Mouse (Mus musculus): ENCODE results near the gene Tmem186. TPM values are rescaled to one million over a fixed set of nuclear protein-coding genes. Genes with fewer than 3 reads are reported as not detected.

Gene Tmem186
- polyA plus RNA-seq, 1 experiment from 2014 or later: 16.9 TPM

DNA sequence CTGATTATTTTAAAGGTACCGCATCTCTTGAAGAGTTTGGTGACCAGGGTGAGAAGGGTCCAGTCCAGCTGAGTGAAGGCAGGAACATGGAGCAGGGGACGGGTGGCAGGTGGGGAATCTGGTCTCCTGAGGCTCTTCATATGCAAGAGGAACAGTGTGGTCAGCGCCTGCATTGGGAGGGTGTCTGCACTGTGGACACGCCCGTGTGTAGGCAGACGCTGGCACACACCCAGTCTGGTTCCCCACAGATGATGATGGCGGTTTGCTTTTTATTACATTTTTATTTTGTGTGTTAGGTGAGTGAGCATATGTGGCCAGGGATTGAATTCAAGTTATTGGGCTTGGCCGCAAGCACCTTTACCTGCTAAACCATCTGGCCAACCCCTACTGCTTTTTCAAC, 38.0 kb upstream of the Tmem186 start:
- H3K27me3 ChIP-seq (replicated peaks): no peaks in the 10 kb centered on the region
- no peaks in the 10 kb centered on the region for H3K36me3 ChIP-seq
- no peak for ATAC-seq (ENCODE audit: insufficient number of reproducible peaks, low FRiP score)
- peaks cover 10% of the 10 kb centered on the region for H3K4me1 ChIP-seq (replicated peaks)
- no peak overlapping the region for H3K4me2 ChIP-seq
- no peaks in the 10 kb centered on the region for H3K9me3 ChIP-seq (replicated peaks)
- H3K27ac ChIP-seq (ENCODE audit: poor library complexity, severe bottlenecking): no peak overlapping the region
- H3K9ac ChIP-seq: no peak overlapping the region
- 74% methylated on average over 8 of the region's 8 CpGs for WGBS
- H3K4me3 ChIP-seq: no peak overlapping the region

GRCm38 (mm10) chr16:8674165-8674564, 36.7 kb upstream of the Tmem186 start:
- Histone ChIP-seq H3K9ac (no peak overlapping the region), H3K9me3 (replicated peaks) (no peaks in the 10 kb centered on the region), H3K4me1 (replicated peaks) (peaks cover 24% of the 10 kb centered on the region), H3K27me3 (replicated peaks) (no peaks in the 10 kb centered on the region), H3K36me3 (no peaks in the 10 kb centered on the region), H3K4me3 (no peak overlapping the region), H3K27ac (ENCODE audit: poor library complexity, severe bottlenecking) (no peak overlapping the region), H3K4me2 (0 out of 2 replicates have a peak overlapping the region, but pooled peaks have one; percentile 14)
- WGBS: 4% methylated on average over 8 of the region's 8 CpGs
- no peak for ATAC-seq (ENCODE audit: insufficient number of reproducible peaks, low FRiP score)

DNA sequence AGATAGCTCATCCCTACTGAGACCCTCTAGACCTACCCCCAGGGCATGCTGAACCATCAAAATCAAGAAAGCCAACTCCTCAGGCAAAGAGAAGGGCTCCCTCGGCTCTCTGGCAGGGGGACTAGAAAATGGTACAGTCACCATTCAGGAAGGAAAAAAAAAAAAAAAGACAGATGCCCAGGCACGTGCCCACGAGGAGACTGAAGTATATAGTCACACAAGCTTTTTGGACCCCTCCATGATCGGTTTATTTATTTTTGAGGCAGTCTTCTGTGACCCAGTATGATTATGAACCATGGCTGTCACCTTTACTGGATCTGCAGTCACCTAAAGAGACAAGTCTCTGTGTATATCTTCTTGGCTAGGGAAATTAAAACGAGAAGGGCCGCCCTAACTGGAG, 35.8 kb upstream of the Tmem186 start:
- ATAC-seq (ENCODE audit: insufficient number of reproducible peaks, low FRiP score): no peak
- WGBS: 63% methylated on average over 6 of the region's 6 CpGs

DNA sequence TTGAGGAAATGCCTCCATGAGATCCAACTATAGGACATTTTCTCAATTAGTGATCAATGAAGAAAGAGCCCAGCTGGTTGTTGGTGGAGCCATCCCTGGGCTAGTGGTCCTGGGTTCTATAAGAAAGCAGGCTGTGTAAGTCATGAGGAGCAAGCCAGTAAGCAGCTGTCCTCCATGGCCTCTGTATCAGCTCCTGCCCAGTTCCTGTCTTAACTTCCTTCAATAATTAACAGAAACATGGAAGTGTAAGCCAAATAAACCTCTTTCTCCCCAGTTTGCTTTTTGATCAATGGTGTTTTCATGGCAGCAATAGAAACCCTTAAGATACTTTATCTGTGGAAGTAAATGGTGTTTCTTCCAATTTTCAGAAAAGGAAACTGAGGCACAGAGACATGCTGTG, 35.3 kb upstream of the Tmem186 start:
- Histone ChIP-seq H3K9ac (no peak overlapping the region), H3K4me2 (peak overlapping the region; percentile 89), H3K4me3 (peak overlapping the region; percentile 78; the same call in 1 of the 2 replicates)

More for the DNA sequence above, 35.8 kb upstream of the Tmem186 start:
- no peaks in the 10 kb centered on the region for H3K36me3 ChIP-seq
- no peaks in the 10 kb centered on the region for H3K27me3 ChIP-seq (replicated peaks)
- H3K27ac ChIP-seq (ENCODE audit: poor library complexity, severe bottlenecking): no peak overlapping the region
- H3K9ac ChIP-seq: no peak overlapping the region
- peaks cover 32% of the 10 kb centered on the region for H3K4me1 ChIP-seq (replicated peaks)
- no peak overlapping the region for H3K4me3 ChIP-seq
- no peak overlapping the region for H3K4me2 ChIP-seq
- H3K9me3 ChIP-seq (replicated peaks): no peaks in the 10 kb centered on the region

GRCm38 (mm10) chr16:8672350-8672687, 34.8 kb upstream of the Tmem186 start:
- Histone ChIP-seq H3K4me3 (peak overlapping the region; percentile 78), H3K4me2 (peak overlapping the region; percentile 89), H3K9me3 (replicated peaks) (no peaks in the 10 kb centered on the region), H3K27me3 (replicated peaks) (no peaks in the 10 kb centered on the region), H3K9ac (peak overlapping the region; percentile 82; the same call in 1 of the 2 replicates), H3K4me1 (replicated peaks) (peaks cover 43% of the 10 kb centered on the region), H3K36me3 (no peaks in the 10 kb centered on the region), H3K27ac (ENCODE audit: poor library complexity, severe bottlenecking) (no peak overlapping the region)
- no peak for ATAC-seq (ENCODE audit: insufficient number of reproducible peaks, low FRiP score)
- WGBS: 0% methylated on average over 18 of the region's 18 CpGs

More for the DNA sequence above, 35.3 kb upstream of the Tmem186 start:
- ATAC-seq (ENCODE audit: insufficient number of reproducible peaks, low FRiP score): no peak
- no peak overlapping the region for H3K27ac ChIP-seq (ENCODE audit: poor library complexity, severe bottlenecking)
- no peaks in the 10 kb centered on the region for H3K27me3 ChIP-seq (replicated peaks)
- H3K36me3 ChIP-seq: no peaks in the 10 kb centered on the region
- H3K9me3 ChIP-seq (replicated peaks): no peaks in the 10 kb centered on the region
- H3K4me1 ChIP-seq (replicated peaks): peaks cover 38% of the 10 kb centered on the region

- peaks cover 48% of the 10 kb centered on the region for H3K4me1 ChIP-seq (replicated peaks)
- H3K36me3 ChIP-seq: no peaks in the 10 kb centered on the region
- H3K27me3 ChIP-seq (replicated peaks): no peaks in the 10 kb centered on the region
- peak within 1 kb of the TSS; percentile 82 for H3K9ac ChIP-seq
- peak within 1 kb of the TSS; percentile 78 for H3K4me3 ChIP-seq
- WGBS: under 1% methylated on average over 67 of the region's 67 CpGs
- H3K27ac ChIP-seq (ENCODE audit: poor library complexity, severe bottlenecking): peak within 1 kb of the TSS; percentile 77
- H3K4me2 ChIP-seq: peak within 1 kb of the TSS; percentile 89
- ATAC-seq (ENCODE audit: insufficient number of reproducible peaks, low FRiP score): peak; percentile 93
- H3K9me3 ChIP-seq (replicated peaks): no peaks in the 10 kb centered on the region
Observed at GRCm38 (mm10) chr16:8671551-8672349, 34.2 kb upstream of the Tmem186 start, which contains the start of gene Carhsp1. Gene Carhsp1, minus strand, starts transcription at chr16:8672155.

DNA sequence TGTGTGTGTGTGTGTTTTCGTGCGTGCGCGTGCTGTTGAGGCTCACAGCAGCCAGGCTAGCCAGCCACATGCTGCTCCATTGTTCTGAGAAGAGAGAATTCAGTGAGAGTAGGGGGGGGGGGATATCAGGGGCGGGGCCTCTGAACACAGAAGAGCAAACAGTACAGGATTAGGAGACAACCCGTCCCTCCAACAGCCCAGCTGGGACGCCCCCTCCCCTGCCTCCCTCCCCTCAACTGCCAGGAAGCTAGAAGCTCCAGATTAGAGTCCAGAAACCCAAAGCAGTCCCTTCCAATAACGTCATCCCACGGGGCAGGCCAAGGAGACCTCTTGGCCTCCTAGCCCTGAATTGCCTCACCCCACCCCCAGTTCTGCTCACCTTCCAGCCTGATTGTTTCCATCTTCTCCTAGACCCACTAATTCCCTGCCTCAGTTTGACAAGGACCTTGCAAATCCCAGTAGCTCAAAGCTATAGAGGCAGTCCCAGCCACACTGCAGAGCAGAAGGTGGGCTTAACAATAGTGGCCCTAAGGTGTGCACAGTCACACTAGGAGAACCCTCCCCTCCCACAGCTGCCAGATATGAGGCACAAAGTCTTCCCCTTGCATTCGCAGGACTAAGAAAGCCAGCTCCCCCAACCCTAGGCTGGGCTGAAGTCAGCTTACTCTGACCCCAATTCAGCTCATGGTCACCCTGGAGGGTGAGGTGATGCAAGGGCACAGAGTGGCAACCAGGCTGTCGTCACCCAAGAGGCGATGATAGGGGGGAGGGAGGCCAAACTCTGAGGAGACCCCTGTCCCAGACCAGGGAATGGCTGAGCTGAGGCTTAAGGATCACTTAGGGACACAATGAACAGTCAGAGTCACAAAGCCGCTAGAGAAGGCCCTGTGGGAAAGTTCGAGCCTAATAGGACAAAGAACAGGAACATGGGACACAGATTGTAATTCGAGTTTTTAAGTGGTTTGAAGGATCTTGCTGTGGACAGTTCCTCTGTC, 32.8 kb upstream of the Tmem186 start:
- Histone ChIP-seq H3K27me3 (replicated peaks) (no peaks in the 10 kb centered on the region), H3K9me3 (replicated peaks) (no peaks in the 10 kb centered on the region), H3K36me3 (no peaks in the 10 kb centered on the region), H3K9ac (peak overlapping the region; percentile 82), H3K4me1 (replicated peaks) (peaks cover 59% of the 10 kb centered on the region), H3K4me2 (peak overlapping the region; percentile 89), H3K27ac (ENCODE audit: poor library complexity, severe bottlenecking) (peak overlapping the region; percentile 77), H3K4me3 (peak overlapping the region; percentile 78)
- 5% methylated on average over 15 of the region's 15 CpGs for WGBS
- ATAC-seq (ENCODE audit: insufficient number of reproducible peaks, low FRiP score): no peak

DNA sequence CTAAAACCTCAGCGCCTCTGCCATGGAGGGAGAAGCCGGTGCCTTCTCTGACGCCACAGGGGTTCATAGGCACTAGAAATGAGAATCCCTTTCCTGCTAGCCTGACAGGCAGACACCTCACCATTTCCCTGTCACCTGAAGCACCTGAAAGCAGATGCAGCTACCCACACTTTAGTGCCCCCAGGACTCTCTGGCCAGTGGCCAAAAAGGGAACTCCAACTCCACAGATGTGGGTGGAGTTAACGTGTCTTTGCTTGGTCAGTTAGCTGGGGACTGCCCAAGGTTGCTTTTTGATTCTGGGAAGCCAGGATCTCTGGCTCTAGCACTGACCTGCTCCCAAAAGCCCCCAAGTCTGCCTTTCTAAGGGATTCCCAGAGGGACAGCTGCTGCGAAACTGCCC, 31.9 kb upstream of the Tmem186 start:
- 60% methylated on average over 5 of the region's 5 CpGs for WGBS
- Histone ChIP-seq H3K36me3 (0 out of 2 replicates have a peak, but pooled peaks cover 2% of the 10 kb centered on the region), H3K4me1 (replicated peaks) (peaks cover 64% of the 10 kb centered on the region), H3K4me3 (peak overlapping the region; percentile 78), H3K27me3 (replicated peaks) (no peaks in the 10 kb centered on the region), H3K27ac (ENCODE audit: poor library complexity, severe bottlenecking) (peak overlapping the region; percentile 77), H3K9me3 (replicated peaks) (no peaks in the 10 kb centered on the region), H3K9ac (peak overlapping the region; percentile 82), H3K4me2 (peak overlapping the region; percentile 89)
- no peak for ATAC-seq (ENCODE audit: insufficient number of reproducible peaks, low FRiP score)

DNA sequence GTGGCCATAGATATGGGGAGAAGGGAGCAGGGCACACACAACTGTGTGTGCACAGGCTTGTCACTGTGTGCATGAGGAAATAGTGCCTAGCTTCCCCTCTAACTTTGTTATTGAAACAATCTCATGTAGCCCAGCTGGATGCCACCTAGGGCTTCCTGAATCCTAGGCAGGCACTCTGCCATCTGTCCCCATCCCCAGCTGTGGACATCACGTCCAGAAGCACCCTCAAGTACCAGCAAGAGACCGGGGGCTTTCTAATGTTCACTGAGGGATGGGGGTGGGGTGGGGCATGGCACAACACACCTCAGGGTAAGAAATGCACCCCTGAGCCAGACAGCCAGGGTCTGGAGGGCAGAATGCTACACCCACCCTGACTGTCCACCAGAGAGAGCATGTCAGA, 30.9 kb upstream of the Tmem186 start:
- Histone ChIP-seq H3K27me3 (replicated peaks) (no peaks in the 10 kb centered on the region), H3K4me3 (no peak overlapping the region), H3K27ac (ENCODE audit: poor library complexity, severe bottlenecking) (peak overlapping the region; percentile 77), H3K4me1 (replicated peaks) (peaks cover 68% of the 10 kb centered on the region), H3K36me3 (peaks cover 11% of the 10 kb centered on the region), H3K9me3 (replicated peaks) (no peaks in the 10 kb centered on the region), H3K9ac (peak overlapping the region; percentile 29; the same call in 1 of the 2 replicates), H3K4me2 (peak overlapping the region; percentile 89)
- no peak for ATAC-seq (ENCODE audit: insufficient number of reproducible peaks, low FRiP score)
- WGBS: 57% methylated on average over 2 of the region's 2 CpGs

DNA sequence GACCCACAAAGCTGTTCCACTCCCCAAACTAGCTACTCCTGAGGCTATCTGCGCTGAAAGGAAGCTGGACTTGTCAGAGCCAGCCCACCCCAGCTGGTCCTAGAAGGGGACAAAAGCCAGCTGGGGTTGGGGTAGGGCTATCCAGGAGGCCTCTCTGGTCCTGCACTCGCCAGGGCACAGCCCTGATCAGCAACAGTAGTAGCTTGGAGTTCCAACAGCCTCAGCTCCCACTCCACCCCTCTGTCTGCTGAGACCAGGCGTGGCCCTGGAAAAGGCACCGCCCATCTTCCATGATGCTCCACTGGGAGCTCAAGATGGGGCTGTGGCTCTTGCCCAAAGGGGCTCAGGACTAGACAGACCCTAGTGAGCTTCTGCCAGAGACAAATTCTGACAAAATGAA, 30.3 kb upstream of the Tmem186 start:
- no peaks in the 10 kb centered on the region for H3K27me3 ChIP-seq (replicated peaks)
- H3K4me1 ChIP-seq (replicated peaks): peaks cover 74% of the 10 kb centered on the region
- peak overlapping the region; percentile 89 for H3K4me2 ChIP-seq
- H3K9ac ChIP-seq: peak overlapping the region; percentile 46
- H3K9me3 ChIP-seq (replicated peaks): no peaks in the 10 kb centered on the region
- peak overlapping the region; percentile 77 for H3K27ac ChIP-seq (ENCODE audit: poor library complexity, severe bottlenecking)
- H3K4me3 ChIP-seq: no peak overlapping the region
- no peak for ATAC-seq (ENCODE audit: insufficient number of reproducible peaks, low FRiP score)
- H3K36me3 ChIP-seq: peaks cover 17% of the 10 kb centered on the region
- WGBS: 59% methylated on average over 4 of the region's 4 CpGs

DNA sequence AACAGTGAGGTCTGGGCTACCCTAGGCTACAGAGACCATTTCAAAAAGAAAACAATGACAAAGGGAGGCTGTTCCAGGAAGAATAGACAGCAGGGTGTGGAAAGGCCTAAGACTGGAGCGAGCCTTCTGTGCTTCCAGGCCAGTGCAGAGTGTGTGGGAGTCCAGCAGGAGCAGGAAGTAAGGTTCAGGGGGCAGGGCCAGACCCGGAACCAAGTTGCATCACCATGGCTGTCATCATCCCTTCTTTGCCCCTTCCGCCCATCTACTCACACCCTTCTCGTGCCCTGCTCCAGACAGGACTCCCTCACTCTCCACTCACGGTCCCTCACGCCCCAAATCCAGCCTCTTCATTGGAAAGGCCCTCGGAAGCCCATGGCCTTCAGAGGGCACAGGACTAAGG, 29.7 kb upstream of the Tmem186 start:
- ATAC-seq (ENCODE audit: insufficient number of reproducible peaks, low FRiP score): no peak
- H3K27me3 ChIP-seq (replicated peaks): no peaks in the 10 kb centered on the region
- 63% methylated on average over 7 of the region's 7 CpGs for WGBS
- peak overlapping the region; percentile 46 for H3K9ac ChIP-seq
- H3K4me3 ChIP-seq: no peak overlapping the region
- peak overlapping the region; percentile 77 for H3K27ac ChIP-seq (ENCODE audit: poor library complexity, severe bottlenecking)
- H3K9me3 ChIP-seq (replicated peaks): no peaks in the 10 kb centered on the region
- peak overlapping the region; percentile 89; the same call in 1 of the 2 replicates for H3K4me2 ChIP-seq
- peaks cover 76% of the 10 kb centered on the region for H3K4me1 ChIP-seq (replicated peaks)
- peaks cover 22% of the 10 kb centered on the region for H3K36me3 ChIP-seq
